Mouse (Mus musculus) embryonic facial prominence, embryonic 14.5 days (tissue): Measurements from ENCODE around the gene Ptgs1. TPM values are rescaled to one million over a fixed set of nuclear protein-coding genes. Genes with fewer than 3 reads are reported as not detected.

Experiments
- ATAC-seq: fragments of 200-750 bp; cut with Nextera tagmentation; 2 replicates; pipeline ENCODE4 v1.8.0; 2017; ENCODE audit warnings: low read depth, moderate number of reproducible peaks, moderate TSS enrichment
- DNase-seq: peaks from one replicate; pipeline ENCODE4 v3.0.0-alpha.2; 2015; ENCODE audit warnings: low spot score
- H3K27ac ChIP-seq: fragments of 300-500 bp; sonication (generic); replicated peaks from 2 replicates; pipeline ENCODE4 v1.5.1; 2014; ENCODE audit warnings: low read depth, mild to moderate bottlenecking, low read length, moderate library complexity
- H3K27me3 ChIP-seq: fragments of 300-500 bp; sonication (generic); replicated peaks from 2 replicates; pipeline ENCODE4 v1.6.1; 2014; ENCODE audit warnings: low read length; ENCODE audit not compliant: control insufficient read depth, insufficient read depth
- H3K36me3 ChIP-seq: fragments of 300-500 bp; sonication (generic); 2 replicates; pipeline ENCODE4 v1.6.1; 2014; ENCODE audit warnings: low read length, mixed read lengths; ENCODE audit not compliant: control insufficient read depth, insufficient read depth
- H3K4me1 ChIP-seq: fragments of 300-500 bp; sonication (generic); 2 replicates; pipeline ENCODE4 v1.6.1; 2014; ENCODE audit warnings: antibody characterized with exemption, low read length; ENCODE audit not compliant: control insufficient read depth, insufficient read depth
- H3K4me2 ChIP-seq: fragments of 300-500 bp; sonication (generic); 2 replicates; pipeline ENCODE4 v1.6.1; 2014; ENCODE audit warnings: low read depth, mild to moderate bottlenecking, low read length, moderate library complexity, mixed read lengths
- H3K4me3 ChIP-seq: fragments of 300-500 bp; sonication (generic); 2 replicates; pipeline ENCODE4 v1.5.1; 2014; ENCODE audit warnings: low read depth, mild to moderate bottlenecking, low read length
- H3K9ac ChIP-seq: fragments of 300-500 bp; sonication (generic); 2 replicates; pipeline ENCODE4 v1.6.1; 2014; ENCODE audit warnings: low read depth, mild to moderate bottlenecking, low read length, moderate library complexity, mixed read lengths
- H3K9me3 ChIP-seq: fragments of 300-500 bp; sonication (generic); 2 replicates; pipeline ENCODE4 v1.6.1; 2016; ENCODE audit warnings: low read length; ENCODE audit not compliant: control insufficient read depth
- WGBS: fragments of 180-500 bp; shearing (Covaris S2); extraction: QIAGEN DNeasy Blood & Tissue Kit; methylation state at CpG from one replicate; pipeline ENCODE4 v1.1.7; 2014; 5-methylcytosine and 5-hydroxymethylcytosine counted together
- polyA plus RNA-seq: library from polyadenylated mRNA; unstranded; fragments of >200 nt; fragmentation: Nextera tagmentation; extraction: Ambion mirVana; gene quantifications from 2 replicates; pipeline ENCODE4 v1.2.1, GENCODE M21; 2014

Ptgs1 gene
- polyA plus RNA-seq, 1 experiment from 2014 or later, result 15.6 TPM

- no peaks in the 10 kb centered on the region for H3K36me3 ChIP-seq
- no peak overlapping the region for H3K9ac ChIP-seq
- H3K4me1 ChIP-seq, result no peaks in the 10 kb centered on the region
- DNase-seq, result no peak
- no peak for ATAC-seq
- H3K27me3 ChIP-seq, result no peaks in the 10 kb centered on the region
- no peak overlapping the region for H3K4me2 ChIP-seq
- no peak overlapping the region for H3K27ac ChIP-seq
- no peaks in the 10 kb centered on the region for H3K9me3 ChIP-seq
- no peak overlapping the region for H3K4me3 ChIP-seq
- WGBS, result 77% methylated on average over 4 of the region's 4 CpGs
These were observed 31.8 kb downstream of the Ptgs1 start for GRCm38 (mm10) chr2:36262025-36262424.

GRCm38 (mm10) chr2:36269458-36269857, 39.2 kb downstream of the Ptgs1 start:
- Histone ChIP-seq H3K9me3 (no peaks in the 10 kb centered on the region), H3K27ac (no peak overlapping the region), H3K4me1 (no peaks in the 10 kb centered on the region), H3K4me3 (no peak overlapping the region), H3K36me3 (no peaks in the 10 kb centered on the region), H3K9ac (no peak overlapping the region), H3K27me3 (no peaks in the 10 kb centered on the region), H3K4me2 (no peak overlapping the region)
- no peak for ATAC-seq
- WGBS, result 66% methylated on average over 3 of the region's 3 CpGs
- no peak for DNase-seq

- DNase-seq, result no peak
- H3K9ac ChIP-seq, result no peak overlapping the region
- H3K4me3 ChIP-seq, result no peak overlapping the region
- H3K4me1 ChIP-seq, result no peaks in the 10 kb centered on the region
- no peaks in the 10 kb centered on the region for H3K9me3 ChIP-seq
- no peaks in the 10 kb centered on the region for H3K27me3 ChIP-seq
- no peak overlapping the region for H3K4me2 ChIP-seq
- no peak overlapping the region for H3K27ac ChIP-seq
- 52% methylated on average over 2 of the region's 2 CpGs for WGBS
- no peak for ATAC-seq
- H3K36me3 ChIP-seq, result no peaks in the 10 kb centered on the region
These were observed 40.0 kb downstream of the Ptgs1 start for GRCm38 (mm10) chr2:36270186-36270585.

- H3K36me3 ChIP-seq, result no peaks in the 10 kb centered on the region
- H3K4me2 ChIP-seq, result no peak overlapping the region
- no peaks in the 10 kb centered on the region for H3K9me3 ChIP-seq
- WGBS, result 77% methylated on average over 4 of the region's 4 CpGs
- ATAC-seq (no peak), DNase-seq (no peak)
- H3K27me3 ChIP-seq, result no peaks in the 10 kb centered on the region
- no peak overlapping the region for H3K27ac ChIP-seq
- H3K4me3 ChIP-seq, result no peak overlapping the region
- no peaks in the 10 kb centered on the region for H3K4me1 ChIP-seq
- no peak overlapping the region for H3K9ac ChIP-seq
These were observed 40.9 kb downstream of the Ptgs1 start for GRCm38 (mm10) chr2:36271085-36271484.

GRCm38 (mm10) chr2:36272288-36272950, 42.2 kb downstream of the Ptgs1 start:
- Histone ChIP-seq H3K27ac (no peak overlapping the region), H3K27me3 (no peaks in the 10 kb centered on the region), H3K4me1 (no peaks in the 10 kb centered on the region), H3K36me3 (no peaks in the 10 kb centered on the region), H3K9me3 (no peaks in the 10 kb centered on the region), H3K4me3 (no peak overlapping the region), H3K4me2 (no peak overlapping the region), H3K9ac (no peak overlapping the region)
- ATAC-seq (no peak), DNase-seq (no peak)
- 82% methylated on average over 6 of the region's 6 CpGs for WGBS

DNA sequence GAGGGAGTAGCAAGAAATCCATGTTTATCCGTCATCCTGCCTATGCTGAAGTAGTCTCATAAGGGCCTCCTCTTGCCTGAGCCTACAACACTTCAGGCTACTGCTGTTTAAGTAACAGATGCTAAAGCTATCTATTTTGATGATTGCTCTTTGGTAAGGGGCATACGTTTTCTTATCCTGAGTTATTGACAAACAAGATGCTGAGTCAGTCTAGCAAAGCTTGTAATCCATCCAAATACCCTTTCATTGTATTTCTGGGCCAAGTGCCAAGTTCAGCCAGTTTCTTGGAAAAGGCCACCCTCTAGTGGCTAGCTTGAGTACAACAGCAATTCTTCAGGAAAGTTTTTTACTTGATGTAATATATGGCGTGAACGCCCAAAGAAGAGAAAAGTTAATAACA, 46.2 kb downstream of the Ptgs1 start:
- ATAC-seq (0 out of 2 replicates have a peak, but pooled peaks have one; percentile 26), DNase-seq (peak; percentile 92)
- 34% methylated on average over 4 of the region's 4 CpGs for WGBS

GRCm38 (mm10) chr2:36278760-36279159, 48.5 kb downstream of the Ptgs1 start:
- ATAC-seq (no peak), DNase-seq (no peak)
- Histone ChIP-seq H3K36me3 (no peaks in the 10 kb centered on the region), H3K4me1 (no peaks in the 10 kb centered on the region), H3K9ac (no peak overlapping the region), H3K27me3 (no peaks in the 10 kb centered on the region), H3K27ac (no peak overlapping the region), H3K9me3 (no peaks in the 10 kb centered on the region), H3K4me2 (no peak overlapping the region), H3K4me3 (no peak overlapping the region)
- 58% methylated on average over 3 of the region's 3 CpGs for WGBS

More for the DNA sequence above, 46.2 kb downstream of the Ptgs1 start:
- H3K4me3 ChIP-seq, result no peak overlapping the region
- H3K4me1 ChIP-seq, result no peaks in the 10 kb centered on the region
- H3K36me3 ChIP-seq, result no peaks in the 10 kb centered on the region
- no peaks in the 10 kb centered on the region for H3K27me3 ChIP-seq
- H3K27ac ChIP-seq, result no peak overlapping the region
- H3K9me3 ChIP-seq, result no peaks in the 10 kb centered on the region
- no peak overlapping the region for H3K4me2 ChIP-seq
- H3K9ac ChIP-seq, result no peak overlapping the region

GRCm38 (mm10) chr2:36281138-36281537, 50.9 kb downstream of the Ptgs1 start:
- no peak for DNase-seq
- Histone ChIP-seq H3K27me3 (no peaks in the 10 kb centered on the region), H3K4me1 (no peaks in the 10 kb centered on the region), H3K9ac (no peak overlapping the region), H3K4me2 (no peak overlapping the region), H3K27ac (no peak overlapping the region), H3K4me3 (no peak overlapping the region), H3K36me3 (no peaks in the 10 kb centered on the region), H3K9me3 (no peaks in the 10 kb centered on the region)
- 68% methylated on average over 1 of the region's 1 CpGs for WGBS
- ATAC-seq, result no peak

DNA sequence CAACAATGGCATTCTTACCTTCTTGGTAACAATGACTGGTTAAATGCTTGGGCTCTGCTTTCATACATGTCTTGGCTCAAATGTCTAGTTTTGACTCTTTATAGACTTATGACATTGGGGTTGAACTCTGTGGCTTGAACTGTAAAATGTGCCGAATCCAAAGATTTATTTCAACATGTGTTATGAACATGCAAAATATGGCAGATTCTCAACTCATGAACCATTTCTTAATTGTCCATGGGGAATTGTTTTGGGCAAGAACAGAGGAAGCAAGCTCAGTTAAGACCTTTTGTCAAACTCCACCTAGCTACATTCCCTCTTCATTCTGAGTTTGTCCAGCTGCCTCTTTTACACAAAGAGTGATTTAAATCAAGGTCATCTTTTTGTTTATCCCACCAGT, 52.1 kb downstream of the Ptgs1 start:
- H3K9me3 ChIP-seq, result no peaks in the 10 kb centered on the region
- H3K9ac ChIP-seq, result no peak overlapping the region
- ATAC-seq, result no peak
- WGBS, result 71% methylated on average over 1 of the region's 1 CpGs
- no peak overlapping the region for H3K27ac ChIP-seq
- no peaks in the 10 kb centered on the region for H3K36me3 ChIP-seq
- H3K4me1 ChIP-seq, result no peaks in the 10 kb centered on the region
- no peaks in the 10 kb centered on the region for H3K27me3 ChIP-seq
- DNase-seq, result no peak
- no peak overlapping the region for H3K4me3 ChIP-seq
- no peak overlapping the region for H3K4me2 ChIP-seq
